ENCODE assay signal across 8 mouse cellular contexts in genomic region chr12:106379151-106379594, GRCm38 (mm10).
DNase-seq lines count a peak whose midpoint lies in the region; ATAC-seq and TF ChIP-seq lines count a peak whose summit lies in the region.

No protein-coding gene starts in this region.

- peak; percentile 31 for DNase-seq in adrenal gland, adult 2 months
- peak; percentile 34 for DNase-seq in lung, postnatal 0 days (ENCODE audit: low spot score)
- peak; percentile 58 for DNase-seq in thymus, adult 2 months
- DNase-seq in spleen, postnatal 14 days (ENCODE audit: low spot score in 2 of 2) = no peak
- DNase-seq in right cerebral cortex, postnatal 36 days (ENCODE audit: low spot score in 2 of 2) = no peak

- no peaks in the 10 kb centered on the region for H3K36me3 ChIP-seq in E14TG2a.4 (ENCODE audit: insufficient read depth, low read length)
- H3K36me3 ChIP-seq in forebrain, embryonic 13.5 days (ENCODE audit: poor library complexity, severe bottlenecking) = no peaks in the 10 kb centered on the region
- H3K36me3 ChIP-seq in intestine, postnatal 0 days (ENCODE audit: control insufficient read depth, insufficient read depth) = no peaks in the 10 kb centered on the region
- H3K36me3 ChIP-seq in lung, postnatal 0 days (ENCODE audit: insufficient read depth, low read length) = no peaks in the 10 kb centered on the region
- no peaks in the 10 kb centered on the region for H3K36me3 ChIP-seq in thymus, adult 2 months (ENCODE audit: control insufficient read depth, insufficient read depth, low read length)

- peak overlapping the region; percentile 64 for H3K9ac ChIP-seq in forebrain, embryonic 13.5 days
- no peak overlapping the region for H3K9ac ChIP-seq in intestine, postnatal 0 days (ENCODE audit: low read depth, low read length)
- no peak overlapping the region for H3K9ac ChIP-seq in lung, postnatal 0 days (replicated peaks; ENCODE audit: low read depth)

- no peak for TF ChIP-seq EP300 in lung, postnatal 0 days (IDR thresholded peaks at IDR 0.05)

- peak; percentile 72 for TF ChIP-seq CTCF in E14TG2a.4 (conservative IDR thresholded peaks at IDR 0.05; ENCODE audit: low read length)
- peak; percentile 64 for TF ChIP-seq CTCF in intestine, postnatal 0 days (IDR thresholded peaks at IDR 0.05; ENCODE audit: low read depth)
- peak; percentile 59 for TF ChIP-seq CTCF in lung, postnatal 0 days (IDR thresholded peaks at IDR 0.05)
- peak; percentile 76 for TF ChIP-seq CTCF in thymus, adult 2 months (IDR thresholded peaks at IDR 0.05; ENCODE audit: borderline replicate concordance, control insufficient read depth, extremely low read depth, insufficient read depth, low read length, poor library complexity)

- peaks cover 21% of the 10 kb centered on the region for H3K27me3 ChIP-seq in E14TG2a.4 (ENCODE audit: insufficient read depth, low read length)
- peaks cover 24% of the 10 kb centered on the region for H3K27me3 ChIP-seq in forebrain, embryonic 13.5 days
- H3K27me3 ChIP-seq in intestine, postnatal 0 days (replicated peaks; ENCODE audit: control insufficient read depth, insufficient read depth, low read length) = no peaks in the 10 kb centered on the region
- H3K27me3 ChIP-seq in lung, postnatal 0 days (replicated peaks; ENCODE audit: insufficient read depth, low read length) = no peaks in the 10 kb centered on the region
- no peaks in the 10 kb centered on the region; the same call in 1 of the 2 replicates for H3K27me3 ChIP-seq in thymus, adult 2 months (ENCODE audit: control insufficient read depth, insufficient read depth, low read length)

- peak overlapping the region; percentile 35 for H3K4me3 ChIP-seq in E14TG2a.4 (replicated peaks; ENCODE audit: low read length)
- peak overlapping the region; percentile 28 for H3K4me3 ChIP-seq in forebrain, embryonic 13.5 days
- H3K4me3 ChIP-seq in intestine, postnatal 0 days (ENCODE audit: low read depth, low read length) = peak overlapping the region; percentile 9; the same call in 1 of the 2 replicates
- no peak overlapping the region for H3K4me3 ChIP-seq in lung, postnatal 0 days (ENCODE audit: low read depth, low read length)
- H3K4me3 ChIP-seq in thymus, adult 2 months (ENCODE audit: control insufficient read depth, insufficient read depth, low read length) = peak overlapping the region; percentile 1

- H3K27ac ChIP-seq in forebrain, embryonic 13.5 days = peak overlapping the region; percentile 70
- no peak overlapping the region for H3K27ac ChIP-seq in intestine, postnatal 0 days (ENCODE audit: low read depth, low read length)
- H3K27ac ChIP-seq in lung, postnatal 0 days (ENCODE audit: low read length) = no peak overlapping the region
- H3K27ac ChIP-seq in thymus, adult 2 months (ENCODE audit: control insufficient read depth, insufficient read depth, low read length) = no peak overlapping the region

- H3K4me2 ChIP-seq in forebrain, embryonic 13.5 days = peak overlapping the region; percentile 60
- peak overlapping the region; percentile 52 for H3K4me2 ChIP-seq in intestine, postnatal 0 days (replicated peaks; ENCODE audit: low read depth)
- 0 out of 2 replicates have a peak overlapping the region, but pooled peaks have one; percentile 5 for H3K4me2 ChIP-seq in lung, postnatal 0 days (replicated peaks; ENCODE audit: low read depth, low read length)

- no peaks in the 10 kb centered on the region for H3K9me3 ChIP-seq in E14TG2a.4 (ENCODE audit: low read length)
- no peaks in the 10 kb centered on the region for H3K9me3 ChIP-seq in forebrain, embryonic 13.5 days (replicated peaks)
- no peaks in the 10 kb centered on the region for H3K9me3 ChIP-seq in intestine, postnatal 0 days (ENCODE audit: control insufficient read depth)
- no peaks in the 10 kb centered on the region for H3K9me3 ChIP-seq in lung, postnatal 0 days (ENCODE audit: low read length)

- TF ChIP-seq POLR2A in thymus, adult 2 months (IDR thresholded peaks at IDR 0.05; ENCODE audit: control insufficient read depth, extremely low read depth, insufficient read depth, low read length, poor library complexity) = no peak

- under 1% methylated on average over 14 of the region's 14 CpGs for WGBS in forebrain, embryonic 13.5 days
- WGBS in intestine, postnatal 0 days = 2% methylated on average over 14 of the region's 14 CpGs
- 4% methylated on average over 14 of the region's 14 CpGs for WGBS in lung, postnatal 0 days
- 7% methylated on average over 14 of the region's 14 CpGs for WGBS in thymus, adult 2 months

- peak; percentile 64; the same call in 1 of the 2 replicates for ATAC-seq in forebrain, embryonic 13.5 days
- no peak for ATAC-seq in intestine, postnatal 0 days
- ATAC-seq in lung, postnatal 0 days = no peak

- peaks cover 11% of the 10 kb centered on the region for H3K4me1 ChIP-seq in E14TG2a.4 (replicated peaks; ENCODE audit: low read depth, low read length)
- H3K4me1 ChIP-seq in forebrain, embryonic 13.5 days = peaks cover 64% of the 10 kb centered on the region
- H3K4me1 ChIP-seq in intestine, postnatal 0 days (replicated peaks; ENCODE audit: control insufficient read depth, insufficient read depth, low read length) = 0 out of 2 replicates have a peak, but pooled peaks cover 4% of the 10 kb centered on the region
- H3K4me1 ChIP-seq in lung, postnatal 0 days (ENCODE audit: insufficient read depth, low read depth, low read length) = no peaks in the 10 kb centered on the region
- no peaks in the 10 kb centered on the region for H3K4me1 ChIP-seq in thymus, adult 2 months (replicated peaks; ENCODE audit: control insufficient read depth, insufficient read depth, low read length)

Comparison
In these comparisons a context has a peak if more than half of its experiments do, and no peak if none do; other contexts are left out.
1. DNase-seq: peak in adrenal gland, adult 2 months (single experiment), lung, postnatal 0 days (single experiment) and thymus, adult 2 months (single experiment); none in spleen, postnatal 14 days (0 of 2) and right cerebral cortex, postnatal 36 days (0 of 2).
2. H3K4me2 ChIP-seq: peak in every context shown above with its lines; median percentile 60 in forebrain, embryonic 13.5 days; 52 in intestine, postnatal 0 days; 5 in lung, postnatal 0 days.
3. Peak in every context shown above with its lines, with median percentiles within 50 percentile points of each other: CTCF ChIP-seq.